Mouse (Mus musculus) yolk sac, embryonic 10.5 days (tissue): ENCODE data around the gene Gm45521.

Experiments used
- DNase-seq: peaks from one replicate; pipeline ENCODE4 v3.0.0-alpha.2; 2017; ENCODE audit warnings: low spot score

The Gm45521 gene

DNA sequence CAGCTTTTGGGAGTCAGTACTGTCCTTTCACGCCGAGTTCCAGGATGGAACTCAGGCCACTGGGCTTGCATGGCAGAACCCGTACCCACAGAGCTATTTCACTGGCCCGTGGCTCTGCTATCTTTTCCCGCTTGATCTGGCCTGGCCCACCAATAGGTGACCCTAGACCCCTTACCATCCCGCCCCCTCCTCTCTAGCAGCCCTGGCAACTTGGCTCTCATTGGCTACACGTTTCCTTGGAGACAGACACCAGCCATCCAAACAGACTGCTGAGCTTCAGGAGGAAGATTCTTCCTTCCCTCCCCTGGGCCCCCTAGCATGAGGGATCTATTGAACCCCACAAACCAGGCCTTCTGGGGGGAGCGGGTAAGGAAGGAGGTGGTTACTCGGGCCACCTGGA, at the start of gene Gm45521:
TSS of gene Gm45521 (plus strand) at position 240 of the 400 bp plus-strand sequence.
- no peak for DNase-seq

DNA sequence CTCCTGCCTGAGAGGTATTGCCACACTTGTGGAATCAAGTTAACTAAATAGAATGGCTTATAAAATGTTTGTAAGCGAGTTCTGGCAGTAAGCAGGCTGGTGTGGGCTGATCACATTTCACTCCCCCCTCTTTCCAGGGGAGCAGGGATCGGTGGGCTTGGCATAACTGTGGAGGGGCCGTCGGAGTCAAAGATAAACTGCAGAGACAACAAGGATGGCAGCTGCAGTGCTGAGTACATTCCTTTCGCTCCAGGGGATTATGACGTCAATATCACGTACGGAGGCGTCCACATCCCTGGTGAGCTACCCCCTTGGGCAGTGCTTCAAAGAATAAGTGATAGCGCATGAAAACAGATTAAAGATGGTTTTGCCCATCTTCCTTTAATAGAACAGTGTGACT, 47.6 kb upstream of the Gm45521 start:
- DNase-seq = no peak

DNA sequence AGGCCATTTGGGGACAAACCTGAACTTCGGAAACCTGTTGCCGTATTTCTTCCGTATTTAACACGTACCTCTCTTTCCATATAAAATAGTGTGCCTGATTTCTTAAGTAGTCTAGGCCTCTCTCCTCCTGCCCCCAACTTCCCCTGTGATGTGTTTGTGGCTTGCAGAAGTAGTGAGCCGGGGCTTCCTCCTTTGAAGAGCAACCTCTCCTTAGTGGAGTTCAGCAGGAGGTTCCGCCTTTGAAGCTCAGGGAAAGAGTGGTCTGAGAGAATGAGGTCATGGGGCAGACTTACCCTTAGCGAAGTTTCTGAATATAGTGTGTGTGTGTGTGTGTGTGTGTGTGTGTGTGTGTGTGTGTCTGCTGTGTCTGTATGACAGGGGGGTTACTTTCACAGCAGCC, 43.2 kb upstream of the Gm45521 start:
- DNase-seq = no peak

DNA sequence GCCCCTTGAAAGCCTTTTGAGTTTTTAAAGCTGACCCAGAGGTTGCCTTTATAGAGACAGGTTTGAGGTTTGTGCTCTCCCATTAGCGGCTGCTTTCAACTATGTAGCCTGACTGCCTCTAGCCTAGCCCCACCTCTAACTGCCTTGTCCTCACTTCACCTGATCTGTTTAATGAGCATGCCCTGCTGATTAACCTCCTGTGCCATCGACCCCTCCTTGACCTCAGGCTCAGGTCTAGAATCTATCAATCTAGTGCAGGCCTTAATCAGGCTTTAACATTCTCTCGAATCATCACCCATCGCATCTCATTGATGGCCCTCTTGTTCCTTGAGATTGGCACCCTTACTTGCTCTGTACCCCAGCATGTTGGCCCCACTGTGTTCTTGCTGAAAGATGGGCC, 42.6 kb upstream of the Gm45521 start:
- DNase-seq = no peak

DNA sequence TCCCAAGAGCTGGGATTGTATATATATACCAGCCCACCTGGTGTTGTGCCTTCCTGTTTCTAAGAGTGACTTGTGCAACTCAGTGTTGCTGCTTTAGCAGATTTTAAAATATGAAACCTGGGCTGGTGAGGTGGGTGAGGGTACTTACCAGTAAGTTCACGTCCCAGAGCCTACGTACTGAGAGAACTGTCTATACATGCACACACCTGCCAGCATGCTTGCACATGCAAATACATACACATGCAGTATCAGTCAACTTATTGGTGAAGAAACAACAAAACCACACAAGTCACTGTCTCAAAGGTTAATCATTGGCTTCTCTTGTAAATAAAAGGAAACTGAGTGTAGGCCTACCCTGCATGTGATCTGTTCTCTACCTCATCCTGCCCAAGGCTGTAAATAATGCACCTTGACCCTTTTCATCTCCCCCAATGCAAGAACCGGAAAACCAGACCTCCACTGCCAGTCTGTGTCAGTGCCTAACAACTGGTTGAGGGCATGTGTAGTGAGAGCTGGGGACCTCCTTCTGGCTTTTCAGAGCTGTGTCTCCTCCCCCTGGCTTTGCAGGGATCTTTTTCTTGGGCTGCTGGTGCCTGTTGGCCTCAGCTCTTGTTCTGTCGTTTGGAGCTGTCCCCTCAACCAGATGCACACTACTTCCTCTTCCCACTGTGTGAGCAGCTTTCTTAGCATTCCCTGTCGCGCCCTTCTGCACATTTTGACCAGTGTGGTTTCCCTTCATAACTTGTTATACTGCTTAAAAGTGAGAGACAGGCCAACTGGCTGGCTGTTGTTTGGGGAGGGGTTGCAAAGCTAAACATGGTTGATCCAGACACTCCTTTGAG, 38.7 kb upstream of the Gm45521 start:
- DNase-seq = peak; percentile 66

DNA sequence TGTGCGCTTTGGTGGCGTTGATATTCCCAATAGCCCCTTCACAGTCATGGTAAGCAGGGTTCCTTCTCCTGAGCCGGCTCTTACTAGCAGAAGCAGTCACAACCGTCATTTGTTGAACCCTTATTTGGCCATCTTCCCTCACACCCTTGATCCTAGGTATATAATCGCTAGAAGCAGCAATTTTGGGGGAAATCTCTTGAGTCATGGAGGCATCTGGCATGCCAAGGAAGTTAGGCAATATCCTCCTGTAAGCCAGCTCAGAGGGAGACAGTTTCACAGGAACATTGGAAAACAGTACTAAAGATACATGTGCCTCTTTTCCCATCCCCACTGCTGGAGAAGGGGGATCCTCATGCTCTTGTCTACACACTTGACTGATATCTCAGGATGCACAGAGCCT, 37.8 kb upstream of the Gm45521 start:
- no peak for DNase-seq

DNA sequence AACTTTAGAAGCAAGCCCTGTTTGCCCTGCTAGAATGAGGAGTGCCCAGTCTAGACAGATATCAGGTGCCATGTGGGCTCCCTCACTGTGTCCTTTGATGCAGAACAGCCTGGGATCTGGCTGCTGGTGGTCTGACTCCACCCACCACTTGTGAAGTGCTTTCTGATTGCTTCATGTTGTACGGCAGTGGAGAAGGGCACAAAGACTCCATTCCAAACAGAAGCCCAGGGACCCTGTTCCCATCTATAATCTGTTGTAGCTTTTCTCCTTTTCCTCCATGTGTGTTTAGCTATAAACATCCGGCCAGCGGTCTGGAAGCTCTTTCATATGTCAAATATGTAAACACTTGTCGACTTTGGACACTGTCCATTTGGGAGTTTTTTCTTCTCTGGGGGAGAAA, 37.2 kb upstream of the Gm45521 start:
- peak; percentile 41 for DNase-seq

DNA sequence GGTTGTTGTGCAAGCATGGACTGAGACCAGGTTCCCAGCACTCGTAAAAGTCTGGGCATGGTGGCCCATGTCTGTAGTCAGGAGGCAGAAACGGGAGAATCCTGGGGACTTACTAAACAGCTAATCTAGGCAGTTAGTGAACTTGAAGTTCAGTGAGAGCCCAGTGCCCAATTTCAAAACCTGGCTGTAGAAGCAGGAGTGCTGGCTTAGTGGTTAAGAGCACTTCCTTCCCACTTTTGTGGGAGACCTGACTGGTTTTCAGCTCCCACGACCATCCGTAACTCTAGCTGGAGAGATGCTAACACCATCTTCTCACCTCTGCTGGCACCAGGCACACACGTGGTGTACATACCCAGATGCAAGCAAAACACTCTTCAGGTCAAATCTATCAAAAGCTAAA, 35.6 kb upstream of the Gm45521 start:
- DNase-seq = no peak

DNA sequence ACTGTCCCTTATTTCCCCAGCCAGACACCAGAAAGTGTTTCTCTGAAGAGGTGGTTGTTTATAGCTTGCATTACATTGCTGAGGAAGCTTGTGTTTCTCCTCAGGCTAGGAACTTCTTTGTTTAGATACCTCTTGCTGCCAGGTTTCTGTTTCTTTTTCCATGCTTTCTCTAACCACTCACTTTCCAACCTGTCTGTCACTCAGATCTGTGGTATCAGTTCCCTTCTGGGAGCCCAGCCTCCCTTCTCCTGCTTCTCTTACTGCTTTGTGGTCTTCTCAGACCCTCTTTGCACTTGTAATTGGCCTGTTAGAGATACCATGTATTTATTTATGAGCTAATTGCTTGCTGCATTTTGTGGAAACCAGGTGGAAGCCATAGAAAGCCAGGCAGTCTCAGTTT, 33.5 kb upstream of the Gm45521 start:
- no peak for DNase-seq

DNA sequence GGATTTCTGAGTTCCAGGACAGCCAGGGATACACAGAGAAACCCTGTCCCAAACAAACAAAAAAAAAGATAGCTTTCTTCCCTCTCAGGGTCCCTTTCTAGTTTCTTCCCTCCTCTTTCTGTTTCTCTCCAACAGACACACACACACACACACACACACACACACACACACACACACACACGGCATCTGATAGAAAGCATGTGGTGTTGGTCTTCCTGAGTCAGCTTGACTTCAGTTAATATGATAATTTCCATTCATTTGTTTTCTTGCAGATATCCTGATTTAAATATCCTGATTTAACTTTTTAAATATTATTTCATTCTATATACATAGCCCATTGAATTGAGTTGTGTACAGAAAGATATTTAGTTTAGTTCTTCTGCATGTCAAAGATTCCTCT, 28.7 kb upstream of the Gm45521 start:
- DNase-seq = no peak

DNA sequence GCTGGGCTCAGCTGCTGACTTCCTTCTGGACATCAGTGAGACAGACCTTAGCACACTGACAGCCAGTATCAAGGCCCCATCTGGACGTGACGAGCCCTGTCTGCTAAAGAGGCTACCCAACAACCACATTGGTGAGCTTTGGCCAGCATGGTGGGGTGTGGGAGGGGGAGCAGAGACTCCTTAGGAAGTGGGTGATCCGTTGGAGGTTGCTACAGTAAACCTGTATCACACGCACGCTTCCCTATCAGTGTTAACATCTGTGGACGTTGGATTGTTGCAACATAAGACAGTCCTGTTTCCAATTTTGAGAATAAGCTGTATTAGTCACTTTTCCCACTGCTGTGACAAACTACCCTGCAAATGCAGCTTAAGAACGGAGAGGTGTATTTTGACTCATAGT, 28.1 kb upstream of the Gm45521 start:
- DNase-seq = no peak

DNA sequence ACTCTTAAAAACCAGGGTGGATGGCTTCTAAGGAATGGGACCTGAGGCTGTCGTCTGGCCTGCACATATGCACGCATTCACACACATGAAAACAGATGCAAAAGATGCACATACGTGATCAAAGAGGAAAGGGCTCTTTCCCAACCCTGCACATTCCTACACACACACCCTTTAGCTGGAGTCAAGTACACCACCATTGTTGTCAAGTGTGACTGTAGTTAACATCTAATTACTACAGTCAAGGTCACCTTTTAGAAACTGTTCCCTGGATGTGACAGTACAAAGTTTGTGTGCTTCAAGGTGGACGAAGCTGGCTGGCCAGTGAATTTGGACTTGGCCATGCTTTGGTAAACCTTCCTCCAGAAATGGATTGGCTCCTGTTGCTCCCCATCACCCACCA, 24.9 kb upstream of the Gm45521 start:
- no peak for DNase-seq

DNA sequence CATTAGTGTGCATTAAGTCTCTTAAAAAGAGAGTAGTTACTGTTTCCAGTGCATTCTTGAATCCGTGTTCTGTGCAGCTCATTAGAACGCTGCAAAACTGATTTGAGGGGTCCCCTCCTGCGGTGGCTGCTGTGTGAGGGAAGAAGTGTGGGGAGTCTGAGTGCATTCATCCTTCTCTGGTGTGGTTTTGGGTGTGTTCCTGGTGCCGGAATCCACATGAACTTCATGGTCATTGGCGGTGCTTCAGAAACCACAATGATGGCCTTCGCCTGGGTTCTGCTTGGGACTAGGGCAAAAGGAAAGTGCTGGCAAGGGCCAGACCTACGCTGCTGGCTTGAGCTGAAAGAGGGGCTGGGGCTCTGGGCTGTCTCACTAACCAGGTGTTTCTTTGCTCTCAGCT, 22.9 kb upstream of the Gm45521 start:
- DNase-seq = no peak

DNA sequence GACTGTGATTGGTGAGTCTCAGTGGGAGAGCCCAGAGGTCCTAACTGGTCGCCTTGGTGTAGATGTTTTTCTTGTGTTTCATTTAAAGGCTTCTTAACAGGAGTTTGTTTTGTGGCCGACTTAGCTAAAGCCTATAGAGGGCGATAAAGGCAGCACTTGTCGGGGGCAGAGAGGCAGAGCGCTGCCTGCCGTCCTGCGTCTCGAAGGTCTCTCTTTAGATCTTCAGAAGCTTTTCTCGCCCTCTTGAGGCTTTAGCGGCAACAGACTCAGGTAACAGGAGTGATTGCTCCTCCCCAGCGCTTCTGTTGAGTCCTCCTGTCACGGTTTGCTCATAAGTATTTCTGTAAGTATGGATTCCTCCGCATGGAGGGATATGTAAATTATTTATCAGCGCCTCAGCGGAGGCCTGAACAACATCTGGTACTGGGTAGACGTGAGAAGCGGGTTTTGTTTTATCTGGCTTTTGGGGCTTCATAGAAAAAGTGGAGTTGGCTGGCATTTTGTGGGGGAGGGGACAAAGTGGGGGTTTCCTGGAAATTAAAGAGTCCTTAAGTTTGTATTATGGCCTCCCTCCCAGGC, 19.9 kb upstream of the Gm45521 start:
- DNase-seq = peak; percentile 44

DNA sequence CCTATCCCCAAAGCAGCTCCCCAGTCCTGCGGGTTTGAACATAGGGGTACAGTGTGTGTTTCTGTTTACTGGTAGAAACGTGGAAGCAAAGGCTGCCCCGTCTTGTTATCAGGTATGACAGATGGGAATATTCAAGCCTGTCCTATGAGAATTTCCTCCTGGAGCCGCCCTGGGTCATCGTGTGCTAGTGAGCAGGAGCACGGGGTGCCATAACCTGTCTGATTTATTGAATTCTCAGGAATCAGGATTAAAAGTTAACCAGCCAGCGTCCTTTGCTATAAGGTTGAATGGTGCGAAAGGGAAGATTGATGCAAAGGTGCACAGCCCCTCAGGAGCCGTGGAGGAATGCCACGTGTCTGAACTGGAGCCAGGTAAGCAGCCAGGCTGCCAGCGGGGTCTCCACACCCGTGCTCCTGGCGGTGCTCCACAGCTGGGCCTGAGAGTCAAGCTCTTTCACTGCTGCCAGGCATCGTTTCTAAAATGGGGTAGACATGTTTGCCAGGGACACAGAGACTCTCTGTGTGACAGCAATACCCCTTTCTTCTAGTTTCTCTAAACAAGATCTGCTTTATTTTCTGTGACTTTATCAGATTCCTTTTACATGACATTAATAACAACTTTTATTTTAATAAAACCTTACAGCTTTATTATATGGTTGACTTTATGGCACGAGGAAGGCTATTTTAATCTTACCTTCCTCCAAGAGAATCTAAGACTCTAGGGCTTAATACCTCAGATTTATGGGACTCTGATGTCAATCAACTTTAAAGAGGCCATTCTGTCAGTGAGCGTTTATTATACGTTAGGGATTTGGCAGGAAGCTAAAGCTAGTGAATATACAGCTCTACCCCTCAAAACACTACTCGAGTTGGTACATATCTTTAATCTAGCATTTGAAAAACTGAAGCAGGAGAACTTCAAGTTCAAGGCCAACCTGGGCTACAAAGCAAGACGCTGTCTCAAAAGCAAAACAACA, 18.0 kb upstream of the Gm45521 start:
- no peak for DNase-seq

DNA sequence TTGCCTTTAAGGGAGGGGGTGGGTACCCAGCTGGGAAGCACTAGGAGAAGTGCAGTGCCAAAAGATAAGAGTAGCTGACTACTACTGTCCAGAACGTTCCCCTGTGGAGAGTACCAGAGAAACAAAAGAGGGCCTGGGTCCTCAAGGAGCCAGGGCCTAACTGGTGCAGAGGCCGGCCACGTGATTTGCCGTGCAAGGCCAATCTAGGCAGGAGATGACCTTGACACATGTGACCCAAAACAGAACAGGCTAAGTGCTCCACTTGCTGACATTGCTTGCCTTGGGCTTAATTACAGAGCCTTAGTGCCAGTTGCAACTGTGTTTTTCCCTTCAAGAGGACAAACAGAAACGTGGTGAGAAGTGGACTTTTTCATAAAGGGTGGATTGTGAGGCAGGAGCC, 15.7 kb upstream of the Gm45521 start:
- no peak for DNase-seq

DNA sequence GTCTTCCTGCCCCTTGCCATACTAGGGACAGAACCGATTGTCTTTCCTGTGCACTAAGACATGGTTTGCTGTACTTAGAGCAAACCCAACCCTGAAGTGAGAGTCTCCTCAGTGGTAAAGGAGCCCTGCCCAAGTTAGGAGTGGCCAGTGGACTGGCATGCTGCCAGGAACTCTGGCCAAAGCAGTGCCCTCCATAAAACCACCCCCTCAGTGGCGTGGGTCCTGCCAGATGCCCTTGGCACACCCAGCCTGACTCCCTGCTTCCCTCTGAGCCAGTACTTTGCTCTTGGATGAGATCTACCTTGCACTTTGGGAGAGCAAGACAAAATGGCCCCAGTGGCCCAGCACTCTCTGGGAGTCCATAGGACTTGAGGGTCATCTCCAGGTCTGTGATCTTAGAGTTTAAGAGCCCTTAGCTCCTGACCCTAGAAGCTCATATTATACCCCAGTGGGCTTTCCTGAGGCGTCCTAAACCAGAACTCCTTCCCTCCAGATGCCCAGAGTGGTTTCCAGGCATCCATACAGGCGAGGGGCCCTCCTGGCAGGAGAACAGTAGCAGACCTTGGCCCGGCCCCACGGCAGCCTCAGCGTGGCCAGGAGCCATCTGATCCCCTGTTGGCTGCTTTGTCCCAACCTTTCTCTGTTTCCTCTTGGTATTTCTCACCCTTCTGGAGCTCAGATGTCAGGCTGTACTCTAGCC, 13.8 kb upstream of the Gm45521 start:
- DNase-seq = no peak

DNA sequence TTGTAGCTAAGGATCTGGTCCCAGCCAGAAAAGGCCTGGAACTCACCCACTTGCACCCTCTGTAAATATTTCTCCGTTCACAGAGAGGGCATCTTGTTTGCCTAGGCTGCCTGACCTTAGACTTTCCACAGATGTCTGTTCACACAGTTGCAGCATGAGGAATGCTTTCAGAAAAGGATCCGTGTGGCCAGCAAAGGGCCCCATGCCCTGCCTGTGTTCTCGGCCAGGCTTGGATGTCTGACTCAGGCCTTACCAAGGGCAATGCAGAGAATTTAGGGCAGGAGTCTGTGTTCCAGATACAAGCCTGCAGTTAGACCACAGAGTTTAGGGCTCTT, 13.3 kb upstream of the Gm45521 start:
- no peak for DNase-seq

DNA sequence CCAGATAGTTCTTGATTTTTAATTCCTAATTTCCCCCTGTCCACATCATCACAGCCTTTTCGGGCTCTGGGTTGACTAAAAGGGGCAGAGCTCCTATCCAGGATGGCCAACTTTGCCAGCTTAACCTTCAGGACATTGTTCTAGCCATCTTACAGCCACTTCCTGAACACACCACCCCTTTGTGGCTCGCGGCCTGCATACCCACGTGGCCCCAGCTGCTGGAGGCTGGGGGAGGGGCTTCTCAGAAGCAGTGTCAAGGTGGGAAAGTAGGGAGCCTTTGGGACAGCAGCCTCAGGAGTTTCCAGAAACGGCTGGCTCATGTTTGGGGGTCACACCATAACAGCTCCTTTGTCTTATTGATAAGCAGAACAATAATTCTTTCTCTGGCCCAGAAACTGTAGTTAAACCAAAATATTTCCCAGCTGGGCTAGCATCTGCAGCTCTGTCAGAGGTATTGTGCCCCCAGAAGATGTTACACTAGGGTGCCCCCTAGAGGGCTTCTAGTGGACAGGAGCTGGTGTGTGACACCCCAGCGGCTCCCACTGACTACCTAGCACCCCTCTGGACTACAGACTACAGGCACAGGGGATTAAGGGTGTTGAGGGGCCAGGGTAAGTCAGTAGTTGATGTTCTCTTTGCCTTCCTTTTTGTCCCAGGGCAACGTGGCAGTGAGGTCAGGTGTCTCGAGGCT, 12.6 kb upstream of the Gm45521 start:
- no peak for DNase-seq

DNA sequence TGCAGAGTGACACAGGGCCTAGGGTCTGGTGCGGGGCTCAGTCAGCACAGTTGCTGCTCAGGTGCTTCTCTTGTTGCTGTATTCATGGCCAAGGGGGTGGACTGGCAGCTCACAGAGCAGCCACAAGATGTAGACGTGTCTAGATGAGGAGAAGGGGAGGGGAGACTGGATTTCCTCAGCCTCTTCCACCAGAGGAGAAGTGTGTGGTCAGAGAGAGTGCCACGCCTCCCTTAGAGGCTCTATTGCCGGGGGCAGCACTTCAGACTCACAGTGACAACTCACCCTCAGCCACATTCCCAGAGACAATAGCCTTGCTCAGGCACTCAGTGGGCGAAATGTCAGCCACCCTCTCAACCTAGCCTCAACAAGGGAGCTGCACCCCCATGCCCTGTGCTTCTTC, 11.8 kb upstream of the Gm45521 start:
- DNase-seq = no peak

DNA sequence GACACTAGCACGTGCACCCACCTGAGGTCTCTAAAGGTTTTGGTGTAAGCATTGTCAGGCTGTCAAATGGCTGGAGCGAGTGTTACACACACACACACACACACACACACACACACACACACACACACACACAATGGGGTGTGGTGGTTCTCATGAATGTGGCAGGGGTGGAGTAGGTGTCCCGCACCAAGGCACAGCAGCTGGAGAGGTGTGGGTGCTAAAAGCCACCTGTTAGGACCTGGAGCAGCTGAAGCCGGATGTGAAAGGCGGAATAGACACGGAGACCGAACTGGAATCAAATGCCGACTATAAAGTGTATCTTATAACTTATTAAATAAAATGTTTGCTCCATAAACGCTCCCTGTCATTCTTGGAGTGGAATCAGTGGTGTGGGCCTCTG, 5.9 kb upstream of the Gm45521 start:
- no peak for DNase-seq
